7 mouse cellular contexts compared by ENCODE assay signal in genomic region chr5:53049046-53049445, GRCm38 (mm10). TPM values are rescaled to one million over a fixed set of nuclear protein-coding genes. Genes with fewer than 3 reads are reported as not detected.
DNase-seq lines count a peak whose midpoint lies in the region; ATAC-seq and TF ChIP-seq lines count a peak whose summit lies in the region.

No protein-coding gene starts in this region.

- in situ Hi-C loops in ES-E14 (cut with MboI; ENCODE audit: low sequenced_read_pairs in 2 of 2, unreplicated experiment in 2 of 2) = no loop called here

- no peak overlapping the region for H3K9ac ChIP-seq in ES-E14 (ENCODE audit: insufficient read depth, low read depth, low read length, poor library complexity, severe bottlenecking)
- peak overlapping the region; percentile 59 for H3K9ac ChIP-seq in hindbrain, embryonic 16.5 days (ENCODE audit: low read depth, low read length)
- H3K9ac ChIP-seq in liver, embryonic 11.5 days (ENCODE audit: low read depth, low read length) = no peak overlapping the region

- no peak overlapping the region for H3K27ac ChIP-seq in ES-E14 (ENCODE audit: insufficient read depth, low read depth, low read length, poor library complexity, severe bottlenecking)
- H3K27ac ChIP-seq in hindbrain, embryonic 16.5 days (ENCODE audit: low read depth, low read length) = no peak overlapping the region
- no peak overlapping the region for H3K27ac ChIP-seq in liver, embryonic 11.5 days (ENCODE audit: low read depth, low read length)

- peak; percentile 78 for ATAC-seq in hindbrain, embryonic 16.5 days
- no peak for ATAC-seq in liver, embryonic 11.5 days (replicated peaks; ENCODE audit: low FRiP score)

- DNase-seq in ES-E14 (ENCODE audit: low read depth, low spot score) (no peak), ZHBTc4 (ENCODE audit: low read depth, low spot score) (peak; percentile 59)
- peak; percentile 38 for DNase-seq in liver, embryonic 11.5 days (ENCODE audit: low spot score)
- peak; percentile 46 for DNase-seq in neural tube, embryonic 10.5 days (ENCODE audit: extremely low spot score, low spot score)
- DNase-seq in adrenal gland, adult (ENCODE audit: inconsistent age in 2 of 2, low spot score in 1 of 2) = no peak
- DNase-seq in thymus, postnatal 0 days (ENCODE audit: low spot score) = no peak

- no peaks in the 10 kb centered on the region for H3K4me1 ChIP-seq in ES-E14 (ENCODE audit: control insufficient read depth in 2 of 2, insufficient read depth in 2 of 2, low read length in 2 of 2, poor library complexity in 1 of 2)
- H3K4me1 ChIP-seq in hindbrain, embryonic 16.5 days (ENCODE audit: control insufficient read depth, insufficient read depth, low read depth, low read length) = peaks cover 5% of the 10 kb centered on the region
- no peaks in the 10 kb centered on the region for H3K4me1 ChIP-seq in liver, embryonic 11.5 days (replicated peaks; ENCODE audit: control insufficient read depth, insufficient read depth, low read length)

- peaks cover 8% of the 10 kb centered on the region for H3K27me3 ChIP-seq in hindbrain, embryonic 16.5 days (replicated peaks; ENCODE audit: control insufficient read depth, insufficient read depth, low read length)
- peaks cover 19% of the 10 kb centered on the region for H3K27me3 ChIP-seq in liver, embryonic 11.5 days (replicated peaks; ENCODE audit: control insufficient read depth, insufficient read depth, low read length)

- 3% methylated on average over 19 of the region's 39 CpGs for WGBS in hindbrain, embryonic 16.5 days
- 6% methylated on average over 39 of the region's 39 CpGs for WGBS in liver, embryonic 11.5 days

- H3K4me2 ChIP-seq in hindbrain, embryonic 16.5 days (ENCODE audit: low read length) = peak overlapping the region; percentile 83
- peak overlapping the region; percentile 61 for H3K4me2 ChIP-seq in liver, embryonic 11.5 days

- peak overlapping the region; percentile 55 to 59 for H3K4me3 ChIP-seq in ES-E14 (ENCODE audit: insufficient read depth in 1 of 2, low read depth in 1 of 2, low read length in 2 of 2, poor library complexity in 1 of 2, severe bottlenecking in 1 of 2)
- H3K4me3 ChIP-seq in hindbrain, embryonic 16.5 days (ENCODE audit: low read length) = peak overlapping the region; percentile 39
- H3K4me3 ChIP-seq in liver, embryonic 11.5 days (ENCODE audit: low read depth, low read length) = peak overlapping the region; percentile 27; the same call in 1 of the 2 replicates

- no peaks in the 10 kb centered on the region for H3K36me3 ChIP-seq in ES-E14 (ENCODE audit: control insufficient read depth, insufficient read depth, low read length, poor library complexity, severe bottlenecking)
- H3K36me3 ChIP-seq in hindbrain, embryonic 16.5 days (ENCODE audit: control insufficient read depth, insufficient read depth, low read length) = no peaks in the 10 kb centered on the region
- no peaks in the 10 kb centered on the region for H3K36me3 ChIP-seq in liver, embryonic 11.5 days (ENCODE audit: control insufficient read depth, insufficient read depth, low read length)

- no peaks in the 10 kb centered on the region for H3K9me3 ChIP-seq in ES-E14 (ENCODE audit: control insufficient read depth, insufficient read depth, low read depth, low read length)
- no peaks in the 10 kb centered on the region for H3K9me3 ChIP-seq in hindbrain, embryonic 16.5 days (ENCODE audit: control insufficient read depth, low read length)
- no peaks in the 10 kb centered on the region for H3K9me3 ChIP-seq in liver, embryonic 11.5 days (ENCODE audit: control insufficient read depth, low read length)

TF ChIP-seq in ES-E14, 5 proteins besides CTCF, POLR2A, EP300 and RAD21:
- no peak for TF ChIP-seq ZNF384 (IDR thresholded peaks at IDR 0.05; ENCODE audit: low read depth, low read length)
- no peak for TF ChIP-seq ZC3H11A (IDR thresholded peaks at IDR 0.05; ENCODE audit: borderline replicate concordance, low read depth, low read length)
- TF ChIP-seq HCFC1 (IDR thresholded peaks at IDR 0.05; ENCODE audit: borderline replicate concordance, insufficient read depth, low read length) = no peak
- no peak for TF ChIP-seq MAFK (IDR thresholded peaks at IDR 0.05; ENCODE audit: insufficient read depth, low read depth, low read length)
TF ChIP-seq in ES-E14: peak in this region for 0.

RNA-seq across cellular contexts. Expression of gene Slc34a2, which starts 11.2 kb away (rescaled TPM):
- 0.63 and 1.3 TPM in 2 replicates for total RNA-seq in ES-E14 (2012; rRNA removed)
- polyA plus RNA-seq in hindbrain, embryonic 16.5 days (2015; fragmentation: Nextera tagmentation; extraction: Ambion mirVana) = 0.06 and 0.37 TPM in 2 replicates
- polyA plus RNA-seq in liver, embryonic 11.5 days (2014; fragmentation: Nextera tagmentation; extraction: Ambion mirVana) = 0.19 TPM in 1 of 2 replicates, not detected in the other
- 0.23 and 0.32 TPM in 2 replicates for polyA plus RNA-seq in thymus, postnatal 0 days (2015; fragmentation: Nextera tagmentation; extraction: Ambion mirVana)

Comparison
In these comparisons a context has a peak if more than half of its experiments do, and no peak if none do; other contexts are left out.
1. DNase-seq: peak in ZHBTc4 (single experiment), liver, embryonic 11.5 days (single experiment) and neural tube, embryonic 10.5 days (single experiment); none in ES-E14 (single experiment), adrenal gland, adult (0 of 2) and thymus, postnatal 0 days (single experiment).
2. Peak in every context shown above with its lines, with median percentiles within 50 percentile points of each other: H3K4me3 ChIP-seq.